Mouse (Mus musculus) stomach, postnatal 0 days (tissue): ENCODE data around the gene Setdb1. TPM values are rescaled to one million over a fixed set of nuclear protein-coding genes. Genes with fewer than 3 reads are reported as not detected.

Experiments
- ATAC-seq: fragments of 200-750 bp; cut with Nextera tagmentation; 2 replicates; pipeline ENCODE4 v1.8.0; 2017; ENCODE audit not compliant: low FRiP score, low TSS enrichment
- DNase-seq: peaks from one replicate; pipeline ENCODE4 v3.0.0-alpha.2; 2016; ENCODE audit warnings: low spot score
- H3K27ac ChIP-seq: fragments of 300-500 bp; sonication (generic); replicated peaks from 2 replicates; pipeline ENCODE4 v1.5.1; 2014; ENCODE audit warnings: mild to moderate bottlenecking, control low read depth
- H3K27me3 ChIP-seq: fragments of 300-500 bp; sonication (generic); 2 replicates; pipeline ENCODE4 v1.6.1; 2014; ENCODE audit warnings: low read length; ENCODE audit not compliant: control insufficient read depth, insufficient read depth
- H3K36me3 ChIP-seq: fragments of 300-500 bp; sonication (generic); 2 replicates; pipeline ENCODE4 v1.6.1; 2014; ENCODE audit warnings: low read length, mixed read lengths; ENCODE audit not compliant: control insufficient read depth, insufficient read depth
- H3K4me1 ChIP-seq: fragments of 300-500 bp; sonication (generic); replicated peaks from 2 replicates; pipeline ENCODE4 v1.6.1; 2014; ENCODE audit warnings: antibody characterized with exemption; ENCODE audit not compliant: control insufficient read depth, insufficient read depth
- H3K4me2 ChIP-seq: fragments of 300-500 bp; sonication (generic); replicated peaks from 2 replicates; pipeline ENCODE4 v1.6.1; 2014; ENCODE audit warnings: low read depth, mild to moderate bottlenecking, control low read depth, moderate library complexity
- H3K4me3 ChIP-seq: fragments of 300-500 bp; sonication (generic); 2 replicates; pipeline ENCODE4 v1.5.1; 2014; ENCODE audit warnings: low read depth, low read length, control low read depth
- H3K9ac ChIP-seq: fragments of 300-500 bp; sonication (generic); 2 replicates; pipeline ENCODE4 v1.6.1; 2014; ENCODE audit warnings: mild to moderate bottlenecking, low read length, control low read depth, mixed read lengths
- H3K9me3 ChIP-seq: fragments of 300-500 bp; sonication (generic); 2 replicates; pipeline ENCODE4 v1.6.1; 2016; ENCODE audit warnings: low read length; ENCODE audit not compliant: control insufficient read depth
- CTCF ChIP-seq: IDR thresholded peaks from 2 replicates; pipeline ENCODE4 v1.5.1; 2016; ENCODE audit warnings: antibody characterized with exemption, low read depth, mild to moderate bottlenecking, moderate library complexity
- EP300 ChIP-seq: optimal IDR thresholded peaks from 2 replicates; pipeline ENCODE3; 2016; ENCODE audit warnings: antibody characterized with exemption
- WGBS: fragments of 180-500 bp; shearing (Covaris S2); extraction: QIAGEN DNeasy Blood & Tissue Kit; methylation state at CpG from one replicate; pipeline ENCODE4 v1.1.7; 2014; 5-methylcytosine and 5-hydroxymethylcytosine counted together
- polyA plus RNA-seq: library from polyadenylated mRNA; unstranded; fragments of >200 nt; fragmentation: Nextera tagmentation; extraction: Ambion mirVana; gene quantifications from 2 replicates; pipeline ENCODE4 v1.2.1, GENCODE M21; 2015

The Setdb1 gene
- polyA plus RNA-seq, 1 experiment from 2014 or later, result 8.6 TPM

GRCm38 (mm10) chr3:95338251-95338650 lies 18.8 kb downstream of the Setdb1 start:
- Histone ChIP-seq H3K9ac (no peak overlapping the region), H3K4me3 (no peak overlapping the region), H3K27me3 (no peaks in the 10 kb centered on the region), H3K4me2 (no peak overlapping the region), H3K27ac (no peak overlapping the region), H3K36me3 (peaks cover 27% of the 10 kb centered on the region), H3K4me1 (no peaks in the 10 kb centered on the region), H3K9me3 (no peaks in the 10 kb centered on the region)
- TF ChIP-seq CTCF (no peak), EP300 (no peak)
- WGBS, result 94% methylated on average over 4 of the region's 4 CpGs
- DNase-seq, result no peak
- no peak for ATAC-seq

GRCm38 (mm10) chr3:95337345-95337744 lies 19.7 kb downstream of the Setdb1 start:
- H3K9me3 ChIP-seq, result no peaks in the 10 kb centered on the region
- no peaks in the 10 kb centered on the region for H3K4me1 ChIP-seq
- no peak overlapping the region for H3K4me2 ChIP-seq
- no peaks in the 10 kb centered on the region for H3K27me3 ChIP-seq
- no peak for TF ChIP-seq CTCF
- TF ChIP-seq EP300, result no peak
- H3K36me3 ChIP-seq, result peaks cover 27% of the 10 kb centered on the region
- WGBS, result 93% methylated on average over 4 of the region's 4 CpGs
- H3K9ac ChIP-seq, result no peak overlapping the region
- no peak overlapping the region for H3K27ac ChIP-seq
- ATAC-seq (no peak), DNase-seq (no peak)
- no peak overlapping the region for H3K4me3 ChIP-seq

- Histone ChIP-seq H3K4me1 (no peaks in the 10 kb centered on the region), H3K4me2 (no peak overlapping the region), H3K9me3 (no peaks in the 10 kb centered on the region), H3K9ac (no peak overlapping the region), H3K36me3 (0 out of 2 replicates have a peak, but pooled peaks cover 2% of the 10 kb centered on the region), H3K27ac (no peak overlapping the region), H3K27me3 (no peaks in the 10 kb centered on the region), H3K4me3 (no peak overlapping the region)
- TF ChIP-seq EP300, result no peak
- TF ChIP-seq CTCF, result no peak
- DNase-seq (no peak), ATAC-seq (no peak)
- WGBS, result 33% methylated on average over 1 of the region's 1 CpGs
Measured at GRCm38 (mm10) chr3:95331528-95331927, 25.5 kb downstream of the Setdb1 start.

GRCm38 (mm10) chr3:95328803-95329404 lies 28.1 kb downstream of the Setdb1 start:
- no peak overlapping the region for H3K27ac ChIP-seq
- no peak overlapping the region for H3K9ac ChIP-seq
- peaks cover 13% of the 10 kb centered on the region for H3K36me3 ChIP-seq
- no peaks in the 10 kb centered on the region for H3K9me3 ChIP-seq
- H3K27me3 ChIP-seq, result no peaks in the 10 kb centered on the region
- TF ChIP-seq EP300, result no peak
- DNase-seq (no peak), ATAC-seq (no peak)
- 91% methylated on average over 1 of the region's 1 CpGs for WGBS
- no peak overlapping the region for H3K4me3 ChIP-seq
- no peak overlapping the region for H3K4me2 ChIP-seq
- no peaks in the 10 kb centered on the region for H3K4me1 ChIP-seq

GRCm38 (mm10) chr3:95324454-95325144 lies 32.4 kb downstream of the Setdb1 start:
- H3K4me2 ChIP-seq, result no peak overlapping the region
- H3K4me1 ChIP-seq, result no peaks in the 10 kb centered on the region
- H3K9ac ChIP-seq, result no peak overlapping the region
- peak; percentile 58 for TF ChIP-seq CTCF
- TF ChIP-seq EP300, result no peak
- WGBS, result 87% methylated on average over 6 of the region's 6 CpGs
- no peak for DNase-seq
- no peak overlapping the region for H3K4me3 ChIP-seq
- peaks cover 29% of the 10 kb centered on the region for H3K36me3 ChIP-seq
- no peak overlapping the region for H3K27ac ChIP-seq
- no peaks in the 10 kb centered on the region for H3K27me3 ChIP-seq
- H3K9me3 ChIP-seq, result no peaks in the 10 kb centered on the region
- ATAC-seq, result no peak

GRCm38 (mm10) chr3:95323429-95323828 lies 33.6 kb downstream of the Setdb1 start:
- no peak overlapping the region for H3K9ac ChIP-seq
- no peak overlapping the region for H3K4me3 ChIP-seq
- H3K36me3 ChIP-seq, result peaks cover 29% of the 10 kb centered on the region
- H3K9me3 ChIP-seq, result no peaks in the 10 kb centered on the region
- H3K27ac ChIP-seq, result no peak overlapping the region
- TF ChIP-seq EP300 (no peak), CTCF (no peak)
- H3K27me3 ChIP-seq, result no peaks in the 10 kb centered on the region
- H3K4me1 ChIP-seq, result no peaks in the 10 kb centered on the region
- DNase-seq (no peak), ATAC-seq (no peak)
- H3K4me2 ChIP-seq, result no peak overlapping the region
- WGBS, result 86% methylated on average over 3 of the region's 3 CpGs
